Mouse (Mus musculus) CH12.LX (cell line): ENCODE results near the gene Fam3b.

Experiments
- CTCF ChIP-seq, 2 experiments: IDR thresholded peaks in 1 of 2; conservative IDR thresholded peaks in 1 of 2; 2 replicates each; pipeline ENCODE4 v1.5.1; 2011 to 2012; ENCODE audit warnings: low read depth in 2 of 2, low read length in 2 of 2, improper control_type of control experiment in 1 of 2, inconsistent platforms in 1 of 2, mild to moderate bottlenecking in 1 of 2, moderate library complexity in 1 of 2
- EP300 ChIP-seq: IDR thresholded peaks from 2 replicates; pipeline ENCODE4 v1.6.1; 2011; ENCODE audit warnings: low read length, improper control_type of control experiment
- MAFK ChIP-seq: IDR thresholded peaks from 2 replicates; pipeline ENCODE4 v1.6.1; 2011; ENCODE audit warnings: low read length, improper control_type of control experiment; ENCODE audit not compliant: insufficient replicate concordance
- MEF2A ChIP-seq: IDR thresholded peaks from 2 replicates; pipeline ENCODE4 v1.6.1; 2014; ENCODE audit warnings: low read depth, mild to moderate bottlenecking, inconsistent platforms, low read length, improper control_type of control experiment, borderline replicate concordance
- POLR2A ChIP-seq: IDR thresholded peaks from 2 replicates; pipeline ENCODE4 v1.6.1; 2011; ENCODE audit warnings: low read depth, mild to moderate bottlenecking, improper control_type of control experiment, low read length
- SIN3A ChIP-seq: IDR thresholded peaks from 2 replicates; pipeline ENCODE4 v1.6.1; 2012; ENCODE audit warnings: low read length, improper control_type of control experiment, inconsistent platforms
- ZNF384 ChIP-seq: IDR thresholded peaks from 2 replicates; pipeline ENCODE4 v1.6.1; 2012; ENCODE audit warnings: low read depth, low read length, improper control_type of control experiment, inconsistent platforms

GRCm38 (mm10) chr16:97437448-97438056, 77.1 kb downstream of the Fam3b start:
- TF ChIP-seq CTCF (conservative IDR thresholded peaks at IDR 0.05 in 1 of 2, IDR thresholded peaks at IDR 0.05 in 1 of 2; ENCODE audit: low read depth in 2 of 2, low read length in 2 of 2), result no peak
- no peak for TF ChIP-seq POLR2A
- TF ChIP-seq MAFK, result no peak
- no peak for TF ChIP-seq ZNF384
- no peak for TF ChIP-seq MEF2A
- no peak for TF ChIP-seq EP300
- TF ChIP-seq SIN3A, result no peak
